Mouse (Mus musculus) hematopoietic stem cell, adult 5-6 weeks (primary cell): ENCODE results near the gene Rbbp9. TPM values are rescaled to one million over a fixed set of nuclear protein-coding genes. Genes with fewer than 3 reads are reported as not detected.
A peak's percentile ranks its signal among the peaks of the same experiment; 100 is the strongest.
"Not testable (repeated sequence)": the region's sequence is repeated elsewhere in the genome, so short reads cannot be mapped to it uniquely, and the experiment has no call there.

ENCODE experiments used
- ATAC-seq, 2 experiments: fragments of 125-278 bp in 1 of 2; replicated peaks in 1 of 2; 2 replicates each; pipeline ENCODE4 v1.8.0; 2016 to 2017; ENCODE audit warnings: inconsistent platforms in 2 of 2, mild to moderate bottlenecking in 2 of 2, moderate number of reproducible peaks in 2 of 2, low read depth in 1 of 2, moderate TSS enrichment in 1 of 2; ENCODE audit not compliant: low FRiP score in 2 of 2, poor library complexity in 2 of 2, severe bottlenecking in 2 of 2, insufficient read depth in 1 of 2, low TSS enrichment in 1 of 2
- total RNA-seq: library from RNA; stranded (forward); fragments of 172-1452, 232-1000 nt; gene quantifications from 2 replicates; pipeline ENCODE4 v1.2.3, GENCODE M21; 2017

Rbbp9 gene
- 17.6 and 18.2 TPM in 2 replicates for total RNA-seq

DNA sequence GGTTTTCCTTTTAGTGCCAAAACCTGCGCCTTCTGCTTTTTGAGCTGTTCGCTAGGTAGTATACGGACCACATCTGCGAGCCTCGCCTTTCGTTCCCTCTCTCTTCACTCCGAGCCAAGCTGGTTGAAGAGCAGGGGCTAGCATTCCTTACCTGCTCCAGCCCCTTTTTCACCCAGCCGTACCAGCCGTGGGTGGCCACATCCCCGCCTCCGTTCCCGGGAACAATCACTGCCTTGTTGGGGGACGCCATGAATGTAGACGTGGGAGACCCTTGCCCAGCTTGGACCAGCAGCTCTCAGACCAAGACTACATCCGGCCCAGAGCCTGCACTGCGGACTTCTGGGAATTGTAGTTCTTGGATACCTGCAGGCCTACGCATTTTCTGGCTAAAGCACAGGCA lies at the start of gene Rbbp9:
Rbbp9 (minus strand) TSS at position 341 of the 400 bp plus-strand sequence.
- ATAC-seq = peak; percentile 88

DNA sequence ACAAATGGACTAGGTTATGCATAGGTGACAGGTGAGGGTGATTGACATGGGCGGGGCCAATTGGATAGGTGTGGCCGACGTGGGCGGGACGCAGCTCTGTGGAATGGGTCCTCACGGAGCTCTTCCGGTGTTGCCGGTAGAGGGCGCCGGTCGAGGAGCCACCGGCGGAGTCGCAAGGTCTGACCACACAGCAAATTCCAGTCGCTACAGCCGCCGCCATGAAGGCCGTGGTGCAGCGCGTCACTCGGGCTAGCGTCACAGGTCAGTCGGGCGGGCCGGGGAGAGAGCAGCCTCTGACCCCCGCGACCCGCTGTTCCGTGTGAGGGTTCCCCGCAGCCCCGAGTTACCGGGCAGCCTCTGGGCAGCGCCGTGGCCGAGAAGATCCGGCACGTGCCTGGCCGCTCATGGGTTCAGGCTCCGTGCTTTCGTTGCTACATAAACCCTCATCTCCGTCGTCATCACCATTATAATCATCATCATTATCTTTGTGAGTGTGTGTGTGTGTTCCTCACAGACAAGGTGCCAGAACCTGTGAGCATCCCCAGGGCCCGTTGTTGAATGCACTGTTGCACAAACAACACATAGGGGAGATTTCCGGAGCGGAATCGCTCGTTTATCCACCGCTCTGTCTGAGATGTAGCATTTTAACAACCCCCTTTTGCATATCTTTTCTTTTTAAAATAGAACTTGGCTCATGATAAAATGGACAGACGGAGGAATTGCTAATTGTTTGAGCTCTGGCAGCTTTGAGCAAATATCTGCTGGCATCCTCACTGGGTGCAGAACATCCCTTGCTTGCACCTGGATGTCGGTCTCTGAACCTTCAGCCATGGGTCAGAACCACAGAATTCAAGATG lies 49.4 kb upstream of the Rbbp9 start, which contains the start of gene Dtd1:
Dtd1 (plus strand) TSS at position 67 of the 857 bp plus-strand sequence.
- ATAC-seq = peak; percentile 98 to 99

- ATAC-seq = no peak
Measured at GRCm38 (mm10) chr2:144598006-144598405, 47.3 kb upstream of the Rbbp9 start.

- peak; percentile 99 to 100 for ATAC-seq
Measured at GRCm38 (mm10) chr2:144593951-144594651, 43.4 kb upstream of the Rbbp9 start, which contains the start of gene Smim26. Smim26 (plus strand) TSS chr2:144594054.

DNA sequence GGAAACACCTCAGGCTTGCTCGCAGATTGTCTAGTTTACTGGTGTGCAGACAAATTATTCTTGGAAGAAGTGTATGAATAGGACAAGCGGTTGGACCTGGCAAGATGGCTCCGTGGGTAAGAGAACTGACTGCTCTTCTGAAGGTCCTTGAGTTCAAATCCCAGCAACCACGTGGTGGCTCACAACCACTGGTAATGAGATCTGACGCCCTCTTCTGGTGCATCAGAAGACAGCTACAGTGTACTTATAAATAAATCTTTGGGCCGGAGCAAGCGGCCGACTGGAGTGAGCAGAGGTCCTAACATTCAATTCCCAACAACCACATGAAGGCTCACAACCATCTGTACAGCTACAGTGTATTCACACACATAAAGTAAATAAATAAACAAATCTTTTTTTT lies 42.4 kb upstream of the Rbbp9 start:
- not testable (repeated sequence) for ATAC-seq

- ATAC-seq = no peak
Measured at GRCm38 (mm10) chr2:144588723-144589122, 38.1 kb upstream of the Rbbp9 start.

DNA sequence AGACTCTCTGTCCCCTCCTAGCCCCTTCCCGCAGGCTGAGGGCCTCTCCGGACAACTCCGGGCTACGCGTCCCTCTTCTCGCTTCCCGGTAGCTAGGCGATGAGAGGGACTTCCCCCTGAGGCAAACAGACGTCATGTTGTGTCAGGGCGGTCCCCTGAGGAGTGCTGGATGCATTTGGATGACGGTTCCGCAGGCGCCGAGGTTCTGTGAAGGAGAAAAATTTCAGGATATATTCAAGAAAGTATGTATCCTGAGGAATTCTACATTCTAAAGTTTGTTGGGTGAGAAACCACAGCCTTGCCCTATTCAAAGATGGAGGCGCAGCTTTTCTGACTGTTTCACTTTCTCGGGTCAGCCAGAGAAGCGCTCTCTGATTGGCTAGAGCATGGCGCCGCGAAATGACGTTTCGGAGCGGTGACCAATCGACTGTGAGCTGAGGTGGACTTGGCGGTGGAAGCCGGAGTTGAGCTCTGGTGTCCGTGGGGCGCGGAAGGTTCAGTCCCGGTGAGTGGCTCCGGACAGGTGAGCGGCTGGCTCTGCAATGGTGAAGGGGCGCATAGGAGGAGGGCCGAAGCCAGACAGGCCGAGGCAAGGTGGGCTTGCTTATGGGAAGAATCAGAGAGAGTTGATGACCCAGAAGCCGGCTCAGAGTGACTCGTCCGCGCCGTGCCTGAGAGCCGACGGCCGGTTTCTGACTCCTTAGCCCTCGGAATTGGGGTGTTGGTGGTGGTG lies 5.3 kb upstream of the Rbbp9 start, which contains the start of gene Sec23b:
Sec23b (plus strand) TSS at position 410 of the 733 bp plus-strand sequence.
- ATAC-seq = peak; percentile 99

DNA sequence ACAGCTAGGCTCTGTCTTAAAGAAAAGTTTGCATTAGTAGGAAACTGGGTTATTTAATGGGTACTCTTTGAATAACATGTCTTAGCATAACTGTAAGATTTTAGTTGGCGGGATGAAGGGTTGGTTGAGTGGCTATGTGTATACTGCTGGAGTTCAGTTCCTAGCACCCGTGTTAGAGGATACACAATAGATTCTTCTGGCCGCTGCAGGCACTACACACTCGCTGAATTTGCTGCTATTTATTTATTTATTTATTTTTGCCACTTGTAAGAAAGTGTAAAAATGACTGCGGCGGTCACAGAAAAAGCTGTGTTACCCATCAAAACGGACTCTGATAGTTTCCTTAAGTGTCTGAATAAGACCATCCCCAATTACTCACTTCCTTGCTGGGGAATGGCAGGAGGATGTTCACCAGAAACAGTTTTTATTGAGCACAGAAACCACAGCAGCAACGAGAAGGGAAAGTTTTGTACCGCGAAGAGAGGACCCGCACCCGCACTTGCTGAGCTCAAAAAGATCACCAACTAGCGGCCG lies 4.7 kb upstream of the Rbbp9 start:
- peak; percentile 18 to 39 for ATAC-seq

GRCm38 (mm10) chr2:144553905-144554304 lies 3.2 kb upstream of the Rbbp9 start:
- ATAC-seq = no peak

DNA sequence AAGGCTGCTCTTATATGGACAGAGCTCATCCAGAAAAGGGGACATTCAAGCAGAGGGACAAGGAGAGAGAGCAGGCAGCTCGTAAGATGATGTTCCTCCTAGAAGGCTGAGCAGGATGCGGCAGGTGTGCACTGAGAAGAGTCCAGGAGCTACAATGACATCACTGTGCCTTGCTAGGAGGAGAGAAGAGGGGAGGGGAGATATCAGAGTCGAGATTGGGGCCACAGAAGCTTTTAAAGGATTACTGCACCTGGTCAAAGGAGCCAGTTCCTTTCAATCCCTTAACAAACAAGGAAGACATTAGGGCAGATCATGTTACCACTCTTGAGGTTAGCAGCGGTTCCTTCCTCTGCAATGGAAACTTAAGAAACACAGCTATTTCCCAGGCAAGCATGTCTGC lies 3.1 kb downstream of the Rbbp9 start:
- ATAC-seq = no peak

DNA sequence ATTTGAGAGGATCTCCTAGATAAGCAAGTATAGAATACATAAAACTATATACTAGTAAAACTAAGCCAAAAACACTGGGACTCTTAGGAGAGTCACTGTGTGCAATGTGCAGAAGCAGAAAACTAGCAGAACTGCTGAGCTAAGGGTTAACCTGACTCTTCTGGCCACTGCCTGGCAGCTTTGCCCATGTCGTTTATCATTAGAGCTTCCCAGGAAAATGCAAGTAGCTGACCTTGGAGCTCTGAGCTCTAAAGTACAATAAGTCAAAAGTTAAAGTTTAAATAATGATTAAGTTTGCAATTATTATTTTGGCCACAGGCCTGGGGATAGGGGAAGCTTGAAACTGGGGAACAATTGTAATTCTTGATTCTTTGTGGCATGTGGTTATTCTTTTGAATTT lies 5.2 kb downstream of the Rbbp9 start:
- no peak for ATAC-seq

DNA sequence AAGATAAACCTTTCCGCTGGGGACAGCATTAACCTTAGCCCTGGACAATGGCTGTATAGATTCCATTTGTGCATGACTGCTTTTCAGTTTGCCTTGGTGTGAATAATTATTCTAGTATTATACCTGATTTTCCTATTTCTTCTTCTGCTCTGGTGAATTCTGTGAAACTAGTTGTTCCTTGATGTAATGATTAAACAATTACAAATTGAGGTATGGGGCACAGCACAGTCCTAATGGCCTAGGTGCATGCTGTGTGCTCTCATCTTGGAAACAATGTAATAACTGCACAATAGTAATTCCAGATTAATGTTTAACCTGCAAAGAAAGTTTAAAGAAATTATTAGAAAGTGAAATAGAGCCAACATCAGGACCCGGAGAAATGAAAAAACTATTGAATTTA lies 5.6 kb downstream of the Rbbp9 start:
- ATAC-seq = no peak

DNA sequence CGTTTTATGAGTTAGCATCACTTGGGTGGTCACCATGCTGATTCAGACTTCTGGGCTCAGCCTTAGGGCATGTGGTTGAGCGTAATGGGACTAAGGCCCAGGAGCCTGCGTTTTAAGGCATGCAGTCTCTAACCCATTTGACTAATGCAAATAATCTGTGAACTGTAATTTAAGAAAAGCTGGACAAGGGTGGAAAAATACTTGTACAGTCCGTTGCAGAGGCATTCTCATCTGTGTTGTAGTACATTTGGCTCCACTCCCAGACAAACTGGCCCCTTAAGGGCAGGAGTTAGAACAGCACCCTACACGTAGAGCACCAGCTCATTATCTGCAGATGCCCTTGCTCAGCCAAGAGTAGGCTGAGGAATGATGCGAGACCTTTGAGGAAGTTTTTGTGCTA lies 6.0 kb downstream of the Rbbp9 start:
- ATAC-seq = no peak

GRCm38 (mm10) chr2:144543670-144544069 lies 7.0 kb downstream of the Rbbp9 start:
- ATAC-seq = no peak

GRCm38 (mm10) chr2:144541246-144541645 lies 9.4 kb downstream of the Rbbp9 start:
- ATAC-seq = peak in 1 of 2 experiments; percentile 42; a peak in 1 of 4 replicates

- ATAC-seq = no peak
Measured at GRCm38 (mm10) chr2:144537123-144537522, 13.5 kb downstream of the Rbbp9 start.

DNA sequence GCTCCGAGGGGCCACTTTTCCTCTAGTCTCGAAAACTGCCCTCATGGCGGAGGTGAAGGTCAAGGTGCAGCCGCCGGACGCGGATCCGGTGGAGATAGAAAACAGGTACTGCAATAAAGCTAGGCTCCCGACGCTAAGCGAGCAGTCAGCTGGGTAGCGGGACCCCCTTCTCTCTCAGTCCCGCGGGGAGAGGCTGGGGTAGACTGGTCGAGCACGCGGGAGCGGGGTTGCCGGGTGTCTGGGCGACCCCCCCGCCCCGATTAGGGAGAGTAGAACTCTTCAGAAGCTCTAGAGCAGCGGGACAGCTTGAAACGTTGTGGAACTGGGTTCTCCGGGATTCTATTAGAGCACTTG lies 22.9 kb downstream of the Rbbp9 start:
- ATAC-seq = peak; percentile 3 to 26; a peak in 3 of 4 replicates
